In the genomic region with DNA sequence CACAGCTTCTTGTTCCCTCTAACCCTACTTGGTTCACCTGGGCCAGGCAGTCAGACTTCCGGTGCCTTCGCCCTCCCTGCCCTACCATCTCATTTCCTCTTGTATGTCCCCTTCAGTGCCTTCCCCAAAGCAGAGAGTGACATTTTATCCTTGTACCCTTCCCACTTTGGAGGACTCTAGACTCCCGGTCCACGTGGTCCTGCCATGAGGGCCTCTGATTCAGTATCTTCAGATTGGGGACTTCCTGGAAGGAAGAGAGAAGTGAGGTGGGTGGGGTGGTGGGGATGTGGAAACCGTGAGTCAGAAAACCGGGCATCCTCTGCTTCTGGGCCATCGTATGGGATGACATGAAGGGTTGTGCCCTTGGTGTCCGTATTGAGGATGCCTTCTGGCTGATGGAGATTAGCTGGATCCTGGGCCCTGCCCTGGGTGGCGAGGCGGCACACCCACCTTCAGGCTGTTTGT, we compare ENCODE assay signal across 8 mouse cellular contexts. TPM values are rescaled to one million over a fixed set of nuclear protein-coding genes. Genes with fewer than 3 reads are reported as not detected.
A peak's percentile ranks its signal among the peaks of the same experiment; 100 is the strongest.
DNase-seq lines count a peak whose midpoint lies in the region; ATAC-seq lines count a peak whose summit lies in the region.

No protein-coding gene starts in this region.

- WGBS in heart, embryonic 11.5 days (ENCODE audit: insufficient replicate concordance) = 19% methylated on average over 10 of the region's 10 CpGs
- WGBS in midbrain, embryonic 10.5 days = 12% methylated on average over 10 of the region's 10 CpGs
- 27% methylated on average over 10 of the region's 10 CpGs for WGBS in stomach, embryonic 14.5 days

- H3K27ac ChIP-seq in heart, embryonic 11.5 days (ENCODE audit: low read depth, low read length) = peak overlapping the region; percentile 68
- H3K27ac ChIP-seq in midbrain, embryonic 10.5 days (replicated peaks) = peak overlapping the region; percentile 85
- no peak overlapping the region for H3K27ac ChIP-seq in stomach, embryonic 14.5 days (ENCODE audit: low read length)

- peak overlapping the region; percentile 71 for H3K4me3 ChIP-seq in heart, embryonic 11.5 days (ENCODE audit: low read depth, low read length)
- H3K4me3 ChIP-seq in midbrain, embryonic 10.5 days = peak overlapping the region; percentile 75
- peak overlapping the region; percentile 50 for H3K4me3 ChIP-seq in stomach, embryonic 14.5 days (ENCODE audit: low read depth, low read length)

- no peaks in the 10 kb centered on the region for H3K9me3 ChIP-seq in heart, embryonic 11.5 days (replicated peaks; ENCODE audit: control insufficient read depth, low read length)
- H3K9me3 ChIP-seq in midbrain, embryonic 10.5 days (replicated peaks) = no peaks in the 10 kb centered on the region
- H3K9me3 ChIP-seq in stomach, embryonic 14.5 days (ENCODE audit: control insufficient read depth, low read depth, low read length) = no peaks in the 10 kb centered on the region

- peak; percentile 26 for DNase-seq in urinary bladder, postnatal 14 days (ENCODE audit: low spot score)
- no peak for DNase-seq in urinary bladder, postnatal 4 days (ENCODE audit: low spot score in 2 of 2)
- DNase-seq in kidney, postnatal 36 days = peak; percentile 8 to 13
- DNase-seq in midbrain, embryonic 10.5 days (ENCODE audit: low spot score) = no peak
- no peak for DNase-seq in cerebellum, postnatal 36 days
- no peak for DNase-seq in adrenal gland, adult 2 months

- 0 out of 2 replicates have a peak, but pooled peaks cover 2% of the 10 kb centered on the region for H3K36me3 ChIP-seq in heart, embryonic 11.5 days (ENCODE audit: control insufficient read depth, insufficient read depth, low read length)
- H3K36me3 ChIP-seq in midbrain, embryonic 10.5 days = peaks cover 33% of the 10 kb centered on the region
- 0 out of 2 replicates have a peak, but pooled peaks cover 3% of the 10 kb centered on the region for H3K36me3 ChIP-seq in stomach, embryonic 14.5 days (ENCODE audit: control insufficient read depth, insufficient read depth, low read length)

- peaks cover 17% of the 10 kb centered on the region for H3K4me1 ChIP-seq in heart, embryonic 11.5 days (ENCODE audit: control insufficient read depth, insufficient read depth, low read length)
- peaks cover 47% of the 10 kb centered on the region for H3K4me1 ChIP-seq in midbrain, embryonic 10.5 days
- peaks cover 14% of the 10 kb centered on the region for H3K4me1 ChIP-seq in stomach, embryonic 14.5 days (ENCODE audit: control insufficient read depth, insufficient read depth, low read length)

- H3K4me2 ChIP-seq in heart, embryonic 11.5 days = peak overlapping the region; percentile 99
- peak overlapping the region; percentile 83 for H3K4me2 ChIP-seq in stomach, embryonic 14.5 days (replicated peaks; ENCODE audit: low read depth, low read length)

- peak; percentile 50; the same call in 1 of the 2 replicates for ATAC-seq in heart, embryonic 11.5 days (replicated peaks; ENCODE audit: insufficient number of reproducible peaks, low FRiP score, low TSS enrichment)
- ATAC-seq in stomach, embryonic 14.5 days (ENCODE audit: insufficient number of reproducible peaks, insufficient read depth, low FRiP score, low read depth) = peak; percentile 35; the same call in 1 of the 2 replicates

- no peaks in the 10 kb centered on the region for H3K27me3 ChIP-seq in heart, embryonic 11.5 days (ENCODE audit: control insufficient read depth, insufficient read depth, low read length)
- H3K27me3 ChIP-seq in midbrain, embryonic 10.5 days (ENCODE audit: low read depth, poor library complexity, severe bottlenecking) = no peaks in the 10 kb centered on the region
- no peaks in the 10 kb centered on the region for H3K27me3 ChIP-seq in stomach, embryonic 14.5 days (ENCODE audit: control insufficient read depth, insufficient read depth, low read length)

- peak overlapping the region; percentile 76 for H3K9ac ChIP-seq in heart, embryonic 11.5 days (ENCODE audit: low read depth, low read length)
- H3K9ac ChIP-seq in stomach, embryonic 14.5 days (replicated peaks; ENCODE audit: low read depth, low read length) = no peak overlapping the region

RNA-seq across cellular contexts. Expression of a gene that starts 2.1 kb away (rescaled TPM):
- polyA plus RNA-seq in heart, embryonic 11.5 days (2014; fragmentation: Nextera tagmentation; extraction: Ambion mirVana) = 26.9 and 30.1 TPM in 2 replicates
- polyA plus RNA-seq in midbrain, embryonic 10.5 days (2016; fragmentation: Nextera tagmentation; extraction: Ambion mirVana) = 40.1 and 40.4 TPM in 2 replicates
- polyA plus RNA-seq in stomach, embryonic 14.5 days (2014; fragmentation: Nextera tagmentation; extraction: Ambion mirVana) = 36.7 and 39.0 TPM in 2 replicates
- total RNA-seq in adrenal gland, adult 2 months (2021) = 100 to 1,000 TPM; 144 to 291 TPM
- 220 and 344 TPM in 2 replicates for polyA plus RNA-seq in adrenal gland, adult 2 months (2012; rRNA removed)

RNA-seq across cellular contexts. Expression of a gene that starts 32.4 kb away (rescaled TPM):
- polyA plus RNA-seq in heart, embryonic 11.5 days (2014; fragmentation: Nextera tagmentation; extraction: Ambion mirVana) = 81.4 and 86.8 TPM in 2 replicates
- polyA plus RNA-seq in midbrain, embryonic 10.5 days (2016; fragmentation: Nextera tagmentation; extraction: Ambion mirVana) = 108 and 137 TPM in 2 replicates
- polyA plus RNA-seq in stomach, embryonic 14.5 days (2014; fragmentation: Nextera tagmentation; extraction: Ambion mirVana) = 105 and 120 TPM in 2 replicates
- 10 to 100 TPM; 58.9 to 64.1 TPM for total RNA-seq in adrenal gland, adult 2 months (2021)
- 121 and 138 TPM in 2 replicates for polyA plus RNA-seq in adrenal gland, adult 2 months (2012; rRNA removed)

RNA-seq across cellular contexts. Expression of a gene that starts 33.3 kb away (rescaled TPM):
- polyA plus RNA-seq in heart, embryonic 11.5 days (2014; fragmentation: Nextera tagmentation; extraction: Ambion mirVana) = 25.6 and 27.7 TPM in 2 replicates
- polyA plus RNA-seq in midbrain, embryonic 10.5 days (2016; fragmentation: Nextera tagmentation; extraction: Ambion mirVana) = 28.3 and 32.9 TPM in 2 replicates
- 23.8 and 25.8 TPM in 2 replicates for polyA plus RNA-seq in stomach, embryonic 14.5 days (2014; fragmentation: Nextera tagmentation; extraction: Ambion mirVana)
- total RNA-seq in adrenal gland, adult 2 months (2021) = 10 to 100 TPM; 23.9 to 29.5 TPM
- polyA plus RNA-seq in adrenal gland, adult 2 months (2012; rRNA removed) = 46.3 and 49.6 TPM in 2 replicates

RNA-seq across cellular contexts. Expression of a gene that starts 45.0 kb away (rescaled TPM):
- polyA plus RNA-seq in heart, embryonic 11.5 days (2014; fragmentation: Nextera tagmentation; extraction: Ambion mirVana) = 256 TPM in 2 replicates
- polyA plus RNA-seq in midbrain, embryonic 10.5 days (2016; fragmentation: Nextera tagmentation; extraction: Ambion mirVana) = 278 and 281 TPM in 2 replicates
- polyA plus RNA-seq in stomach, embryonic 14.5 days (2014; fragmentation: Nextera tagmentation; extraction: Ambion mirVana) = 274 and 282 TPM in 2 replicates
- 100 to 1,000 TPM; 138 to 139 TPM for total RNA-seq in adrenal gland, adult 2 months (2021)
- polyA plus RNA-seq in adrenal gland, adult 2 months (2012; rRNA removed) = 331 and 352 TPM in 2 replicates

RNA-seq across cellular contexts. Expression of a gene that starts 59.4 kb away (rescaled TPM):
- 10.8 and 11.6 TPM in 2 replicates for polyA plus RNA-seq in heart, embryonic 11.5 days (2014; fragmentation: Nextera tagmentation; extraction: Ambion mirVana)
- polyA plus RNA-seq in midbrain, embryonic 10.5 days (2016; fragmentation: Nextera tagmentation; extraction: Ambion mirVana) = 11.1 and 11.8 TPM in 2 replicates
- 14.2 and 14.6 TPM in 2 replicates for polyA plus RNA-seq in stomach, embryonic 14.5 days (2014; fragmentation: Nextera tagmentation; extraction: Ambion mirVana)
- total RNA-seq in adrenal gland, adult 2 months (2021) = 10 to 100 TPM; 16.0 to 18.4 TPM
- 39.2 and 47.2 TPM in 2 replicates for polyA plus RNA-seq in adrenal gland, adult 2 months (2012; rRNA removed)

Comparison
In these comparisons a context has a peak if more than half of its experiments do, and no peak if none do; other contexts are left out.
1. DNase-seq: peak in urinary bladder, postnatal 14 days (single experiment) and kidney, postnatal 36 days (2 of 2); none in urinary bladder, postnatal 4 days (0 of 2), midbrain, embryonic 10.5 days (single experiment), cerebellum, postnatal 36 days (0 of 2) and adrenal gland, adult 2 months (single experiment).
2. Peak in every context shown above with its lines, with median percentiles within 50 percentile points of each other: H3K4me3 ChIP-seq.